Mouse (Mus musculus): ENCODE data around the gene Cfdp1. TPM values are rescaled to one million over a fixed set of nuclear protein-coding genes. Genes with fewer than 3 reads are reported as not detected.
A peak's percentile ranks its signal among the peaks of the same experiment; 100 is the strongest.

Cfdp1 gene
- polyA plus RNA-seq, 1 experiment from 2014 or later = 98.6 TPM

DNA sequence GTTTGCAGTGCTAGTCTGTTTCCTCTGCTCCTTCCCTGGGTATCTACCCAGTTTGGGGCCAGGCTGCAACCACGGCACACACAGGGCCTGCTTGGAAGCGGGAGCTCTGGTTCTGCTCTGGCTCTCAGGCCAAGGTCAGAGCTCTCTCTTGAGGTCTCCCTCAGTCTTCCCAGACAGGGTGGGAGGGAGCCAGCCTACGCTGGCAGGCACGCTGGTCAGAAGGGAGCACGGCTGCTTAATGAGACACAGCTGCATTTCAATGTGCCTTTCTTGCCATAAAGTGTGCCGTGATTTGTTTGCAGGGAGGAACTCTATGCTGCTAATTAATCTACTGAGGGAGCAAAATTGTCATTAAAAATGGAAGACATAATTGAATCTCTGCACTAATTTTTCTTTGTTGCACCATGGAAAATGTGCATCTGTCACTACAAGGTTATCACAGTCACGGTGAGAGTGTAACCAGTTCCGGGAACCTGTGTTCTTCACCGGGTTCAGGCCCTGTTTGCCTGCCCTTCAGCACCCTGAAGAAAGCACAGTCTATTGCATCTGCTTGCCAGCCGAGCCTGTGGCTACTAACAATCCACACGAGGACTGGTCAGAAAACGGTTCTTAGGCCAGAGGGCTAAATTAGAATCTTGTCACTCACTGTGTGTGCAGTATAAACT is 84.2 kb downstream of the Cfdp1 start:
- no peaks in the 10 kb centered on the region for H3K27me3 ChIP-seq (ENCODE audit: control insufficient read depth, insufficient read depth, low read length)
- ATAC-seq (ENCODE audit: low FRiP score, low TSS enrichment) (0 out of 2 replicates have a peak, but pooled peaks have one; percentile 47), DNase-seq (ENCODE audit: low spot score) (no peak)
- WGBS = 61% methylated on average over 12 of the region's 12 CpGs
- H3K4me3 ChIP-seq (ENCODE audit: low read depth, low read length) = no peak overlapping the region
- H3K9me3 ChIP-seq (ENCODE audit: control insufficient read depth, low read length) = no peaks in the 10 kb centered on the region
- no peaks in the 10 kb centered on the region for H3K4me1 ChIP-seq (replicated peaks; ENCODE audit: control insufficient read depth, insufficient read depth)
- H3K27ac ChIP-seq (replicated peaks) = 0 out of 2 replicates have a peak overlapping the region, but pooled peaks have one; percentile 13
- no peak for TF ChIP-seq EP300 (optimal IDR thresholded peaks at IDR 0.05)
- TF ChIP-seq CTCF (IDR thresholded peaks at IDR 0.05; ENCODE audit: low read depth) = no peak
- no peak overlapping the region for H3K4me2 ChIP-seq (replicated peaks; ENCODE audit: low read depth)
- no peak overlapping the region for H3K9ac ChIP-seq (ENCODE audit: low read length)
- H3K36me3 ChIP-seq (ENCODE audit: control insufficient read depth, insufficient read depth, low read length) = peaks cover 9% of the 10 kb centered on the region

DNA sequence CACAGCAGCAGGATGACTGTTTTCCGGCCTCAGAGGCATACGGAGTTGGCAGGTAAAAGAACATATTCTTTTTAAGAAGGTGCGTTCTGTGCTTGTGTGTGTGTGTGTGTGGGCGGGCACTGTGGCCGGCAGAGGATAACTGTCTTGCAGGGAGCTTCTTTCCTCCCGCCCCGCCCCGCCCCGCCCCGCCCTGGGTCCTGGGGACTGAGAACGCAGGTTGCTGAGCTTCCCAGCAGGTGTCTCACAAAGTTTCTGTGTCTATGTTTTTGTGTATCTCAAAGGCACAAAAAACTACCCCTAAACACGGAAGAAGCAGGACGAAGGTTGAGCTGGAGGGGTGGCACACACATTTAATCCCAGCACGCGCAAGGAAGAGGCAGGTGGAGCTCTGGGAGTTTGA is 84.8 kb downstream of the Cfdp1 start:
- Histone ChIP-seq H3K27ac (replicated peaks) (0 out of 2 replicates have a peak overlapping the region, but pooled peaks have one; percentile 13), H3K9me3 (ENCODE audit: control insufficient read depth, low read length) (no peaks in the 10 kb centered on the region), H3K4me3 (ENCODE audit: low read depth, low read length) (no peak overlapping the region), H3K4me2 (replicated peaks; ENCODE audit: low read depth) (no peak overlapping the region), H3K4me1 (replicated peaks; ENCODE audit: control insufficient read depth, insufficient read depth) (no peaks in the 10 kb centered on the region), H3K9ac (ENCODE audit: low read length) (no peak overlapping the region), H3K27me3 (ENCODE audit: control insufficient read depth, insufficient read depth, low read length) (no peaks in the 10 kb centered on the region), H3K36me3 (ENCODE audit: control insufficient read depth, insufficient read depth, low read length) (peaks cover 9% of the 10 kb centered on the region)
- ATAC-seq (ENCODE audit: low FRiP score, low TSS enrichment) = no peak
- TF ChIP-seq EP300 (optimal IDR thresholded peaks at IDR 0.05) (no peak), CTCF (IDR thresholded peaks at IDR 0.05; ENCODE audit: low read depth) (no peak)
- no peak for DNase-seq (ENCODE audit: low spot score)
- 68% methylated on average over 15 of the region's 15 CpGs for WGBS

- peaks cover 9% of the 10 kb centered on the region for H3K36me3 ChIP-seq (ENCODE audit: control insufficient read depth, insufficient read depth, low read length)
- no peak overlapping the region for H3K9ac ChIP-seq (ENCODE audit: low read length)
- no peak overlapping the region for H3K27ac ChIP-seq (replicated peaks)
- WGBS = 87% methylated on average over 6 of the region's 6 CpGs
- no peaks in the 10 kb centered on the region for H3K27me3 ChIP-seq (ENCODE audit: control insufficient read depth, insufficient read depth, low read length)
- H3K4me3 ChIP-seq (ENCODE audit: low read depth, low read length) = no peak overlapping the region
- DNase-seq (ENCODE audit: low spot score) (no peak), ATAC-seq (ENCODE audit: low FRiP score, low TSS enrichment) (no peak)
- TF ChIP-seq EP300 (optimal IDR thresholded peaks at IDR 0.05) = no peak
- no peak for TF ChIP-seq CTCF (IDR thresholded peaks at IDR 0.05; ENCODE audit: low read depth)
- no peaks in the 10 kb centered on the region for H3K4me1 ChIP-seq (replicated peaks; ENCODE audit: control insufficient read depth, insufficient read depth)
- H3K9me3 ChIP-seq (ENCODE audit: control insufficient read depth, low read length) = no peaks in the 10 kb centered on the region
- H3K4me2 ChIP-seq (replicated peaks; ENCODE audit: low read depth) = no peak overlapping the region
These were observed 85.4 kb downstream of the Cfdp1 start for GRCm38 (mm10) chr8:111768651-111769050.

DNA sequence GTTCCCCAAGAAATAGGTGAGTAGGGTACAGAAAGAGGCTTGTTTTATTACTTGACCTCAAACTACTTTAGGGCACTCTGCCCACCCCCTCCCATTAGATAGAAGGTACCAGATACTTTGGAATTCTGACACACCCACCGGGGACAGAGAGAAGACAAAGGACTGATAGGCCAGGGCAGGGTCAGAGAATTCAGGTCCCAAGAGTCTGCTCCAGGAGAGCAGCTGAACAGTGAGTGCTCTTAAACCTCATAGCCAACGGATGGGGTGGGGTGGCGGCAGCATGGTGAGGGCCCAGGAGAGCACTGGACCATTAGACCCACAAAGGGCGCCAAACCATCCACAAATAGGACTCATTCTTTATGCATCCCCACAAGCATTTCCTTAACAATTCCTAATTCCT is 88.5 kb downstream of the Cfdp1 start:
- no peak overlapping the region for H3K27ac ChIP-seq (replicated peaks)
- H3K9ac ChIP-seq (ENCODE audit: low read length) = no peak overlapping the region
- WGBS = 77% methylated on average over 4 of the region's 4 CpGs
- H3K9me3 ChIP-seq (ENCODE audit: control insufficient read depth, low read length) = no peaks in the 10 kb centered on the region
- DNase-seq (ENCODE audit: low spot score) (no peak), ATAC-seq (ENCODE audit: low FRiP score, low TSS enrichment) (no peak)
- H3K4me1 ChIP-seq (replicated peaks; ENCODE audit: control insufficient read depth, insufficient read depth) = no peaks in the 10 kb centered on the region
- H3K4me2 ChIP-seq (replicated peaks; ENCODE audit: low read depth) = no peak overlapping the region
- no peaks in the 10 kb centered on the region for H3K27me3 ChIP-seq (ENCODE audit: control insufficient read depth, insufficient read depth, low read length)
- TF ChIP-seq CTCF (IDR thresholded peaks at IDR 0.05; ENCODE audit: low read depth) (no peak), EP300 (optimal IDR thresholded peaks at IDR 0.05) (no peak)
- peaks cover 6% of the 10 kb centered on the region for H3K36me3 ChIP-seq (ENCODE audit: control insufficient read depth, insufficient read depth, low read length)
- H3K4me3 ChIP-seq (ENCODE audit: low read depth, low read length) = no peak overlapping the region

GRCm38 (mm10) chr8:111765096-111765495 is 89.0 kb downstream of the Cfdp1 start:
- 96% methylated on average over 9 of the region's 9 CpGs for WGBS
- no peak overlapping the region for H3K9ac ChIP-seq (ENCODE audit: low read length)
- no peaks in the 10 kb centered on the region for H3K27me3 ChIP-seq (ENCODE audit: control insufficient read depth, insufficient read depth, low read length)
- ATAC-seq (ENCODE audit: low FRiP score, low TSS enrichment) (no peak), DNase-seq (ENCODE audit: low spot score) (no peak)
- no peaks in the 10 kb centered on the region for H3K9me3 ChIP-seq (ENCODE audit: control insufficient read depth, low read length)
- H3K4me1 ChIP-seq (replicated peaks; ENCODE audit: control insufficient read depth, insufficient read depth) = no peaks in the 10 kb centered on the region
- H3K4me3 ChIP-seq (ENCODE audit: low read depth, low read length) = no peak overlapping the region
- peaks cover 6% of the 10 kb centered on the region for H3K36me3 ChIP-seq (ENCODE audit: control insufficient read depth, insufficient read depth, low read length)
- no peak overlapping the region for H3K27ac ChIP-seq (replicated peaks)
- no peak overlapping the region for H3K4me2 ChIP-seq (replicated peaks; ENCODE audit: low read depth)
- no peak for TF ChIP-seq CTCF (IDR thresholded peaks at IDR 0.05; ENCODE audit: low read depth)
- no peak for TF ChIP-seq EP300 (optimal IDR thresholded peaks at IDR 0.05)

GRCm38 (mm10) chr8:111760708-111761107 is 93.4 kb downstream of the Cfdp1 start:
- no peaks in the 10 kb centered on the region for H3K27me3 ChIP-seq (ENCODE audit: control insufficient read depth, insufficient read depth, low read length)
- TF ChIP-seq CTCF (IDR thresholded peaks at IDR 0.05; ENCODE audit: low read depth) = no peak
- no peak for TF ChIP-seq EP300 (optimal IDR thresholded peaks at IDR 0.05)
- 79% methylated on average over 13 of the region's 13 CpGs for WGBS
- no peak overlapping the region for H3K27ac ChIP-seq (replicated peaks)
- DNase-seq (ENCODE audit: low spot score) (no peak), ATAC-seq (ENCODE audit: low FRiP score, low TSS enrichment) (no peak)
- H3K9me3 ChIP-seq (ENCODE audit: control insufficient read depth, low read length) = no peaks in the 10 kb centered on the region
- H3K4me3 ChIP-seq (ENCODE audit: low read depth, low read length) = no peak overlapping the region
- H3K36me3 ChIP-seq (ENCODE audit: control insufficient read depth, insufficient read depth, low read length) = no peaks in the 10 kb centered on the region
- H3K9ac ChIP-seq (ENCODE audit: low read length) = no peak overlapping the region
- H3K4me2 ChIP-seq (replicated peaks; ENCODE audit: low read depth) = no peak overlapping the region
- H3K4me1 ChIP-seq (replicated peaks; ENCODE audit: control insufficient read depth, insufficient read depth) = no peaks in the 10 kb centered on the region
